Mouse (Mus musculus) lung, postnatal 4 days (tissue): ENCODE data around the gene Micu1.
"Not testable (repeated sequence)": the region's sequence is repeated elsewhere in the genome, so short reads cannot be mapped to it uniquely, and the experiment has no call there.

Experiments used
- DNase-seq, 2 experiments: peaks; one replicate each; pipeline ENCODE4 v3.0.0; 2021

Gene Micu1

DNA sequence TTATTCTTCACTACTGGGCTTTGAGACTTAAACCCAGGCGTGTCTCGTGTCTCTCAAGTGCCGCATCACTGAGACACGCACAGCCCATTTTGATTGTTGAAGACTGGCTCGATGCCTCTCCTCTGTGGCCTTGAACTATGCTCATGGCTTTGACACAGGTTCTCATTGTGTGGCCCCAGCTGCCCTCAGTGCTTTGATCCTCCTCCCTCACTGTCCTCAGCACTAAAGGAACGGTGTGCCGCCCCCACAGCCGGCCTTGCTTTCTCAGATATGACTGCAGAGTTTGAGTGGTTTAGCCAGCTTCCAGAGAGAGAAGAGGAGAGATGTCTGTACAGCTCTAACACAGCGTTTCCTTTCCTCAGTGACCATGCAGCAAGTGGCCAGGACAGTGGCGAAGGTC lies 158.9 kb downstream of the Micu1 start:
- DNase-seq: no peak

DNA sequence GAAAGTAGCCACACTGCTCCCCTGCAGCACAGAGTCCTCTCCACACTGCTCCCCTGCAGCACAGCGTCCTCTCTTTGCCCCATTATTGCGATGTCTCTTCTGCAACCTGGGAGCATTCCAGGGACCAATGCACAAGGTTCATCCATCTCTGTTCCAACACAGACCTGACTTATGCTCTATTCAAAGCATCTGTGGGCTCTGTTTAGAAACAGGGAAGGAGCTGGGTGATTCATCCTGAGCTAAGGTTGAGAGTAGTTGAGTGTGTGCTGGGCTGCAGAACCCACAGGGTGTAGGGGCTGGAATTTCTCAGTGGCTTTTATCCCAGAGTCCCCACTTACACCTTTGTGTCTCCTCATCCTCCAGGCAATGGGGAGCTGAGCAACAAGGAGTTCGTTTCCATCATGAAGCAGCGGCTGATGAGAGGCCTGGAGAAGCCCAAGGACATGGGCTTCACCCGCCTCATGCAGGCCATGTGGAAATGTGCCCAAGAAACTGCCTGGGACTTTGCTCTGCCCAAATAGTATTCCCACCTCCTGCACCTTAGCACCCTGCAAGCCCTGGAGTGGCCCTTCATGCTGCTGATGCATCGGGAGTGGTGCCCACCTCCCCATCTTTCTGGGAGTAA lies 160.7 kb downstream of the Micu1 start:
- no peak for DNase-seq

GRCm38 (mm10) chr10:59863620-59864019 lies 161.3 kb downstream of the Micu1 start:
- DNase-seq: no peak

GRCm38 (mm10) chr10:59864232-59864875 lies 162.1 kb downstream of the Micu1 start:
- DNase-seq: no peak

GRCm38 (mm10) chr10:59864884-59865726 lies 162.8 kb downstream of the Micu1 start:
- DNase-seq: peak; percentile 83 to 91

GRCm38 (mm10) chr10:59868266-59868665 lies 166.0 kb downstream of the Micu1 start:
- no peak for DNase-seq

- no peak for DNase-seq
Observed at GRCm38 (mm10) chr10:59870038-59870437, 167.8 kb downstream of the Micu1 start.

GRCm38 (mm10) chr10:59872651-59873050 lies 170.4 kb downstream of the Micu1 start:
- not testable (repeated sequence) for DNase-seq

DNA sequence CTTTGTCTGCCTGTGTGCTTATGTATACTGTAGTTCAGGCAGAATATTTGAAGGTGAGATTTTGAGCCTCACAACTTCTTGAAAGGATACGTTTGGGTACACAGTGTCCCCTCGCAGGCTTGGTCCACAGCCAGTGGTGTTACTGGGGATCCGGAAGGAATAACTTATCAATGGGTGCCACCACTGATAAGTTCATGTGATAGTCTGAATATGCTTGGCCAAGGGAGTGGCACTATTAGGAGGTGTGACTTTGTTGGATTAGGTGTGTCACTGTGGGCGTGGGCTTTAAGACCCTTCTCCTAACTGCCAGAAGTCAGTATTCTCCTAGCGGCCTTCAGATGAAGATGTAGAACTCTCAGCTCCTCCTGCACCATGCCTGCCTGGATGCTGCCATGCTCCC lies 170.9 kb downstream of the Micu1 start:
- DNase-seq: no peak

DNA sequence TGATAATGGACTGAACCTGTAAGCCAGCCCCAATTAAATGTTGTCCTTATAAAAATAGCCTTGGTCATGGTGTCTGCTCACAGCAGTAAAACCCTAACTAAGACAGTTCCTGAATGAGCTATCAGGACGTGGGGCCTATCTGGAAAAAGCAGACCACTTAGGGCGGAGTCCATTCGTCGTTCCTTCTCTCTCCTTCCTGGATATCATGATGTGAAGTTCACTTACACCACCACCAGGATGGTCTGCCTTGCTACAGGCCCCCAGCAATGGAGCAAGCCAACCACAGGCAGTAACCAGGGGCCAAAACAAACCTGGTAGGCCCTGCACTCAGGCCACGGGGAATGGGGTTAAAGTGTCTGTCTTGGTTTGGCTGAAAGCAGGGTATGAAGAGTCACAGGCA lies 171.3 kb downstream of the Micu1 start:
- no peak for DNase-seq

DNA sequence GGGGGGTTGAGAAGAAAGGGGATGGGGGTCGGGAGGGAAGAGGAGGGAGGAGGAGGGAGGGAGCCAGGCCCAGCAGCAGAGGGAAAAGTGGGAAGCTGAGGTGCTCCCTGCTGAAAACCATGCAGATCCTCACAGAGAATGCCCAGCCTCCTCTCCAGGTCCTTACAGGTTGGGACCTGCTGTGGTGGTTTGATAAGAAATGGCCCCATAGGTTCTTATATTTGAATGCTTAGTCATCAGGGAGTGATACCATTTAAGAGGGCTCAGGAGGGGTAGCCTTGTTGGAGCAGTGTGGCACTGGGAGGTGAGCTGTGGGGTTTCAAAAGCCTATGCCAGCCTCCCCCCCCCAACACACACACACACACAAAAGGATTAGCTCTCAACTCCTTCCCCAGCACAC lies 173.1 kb downstream of the Micu1 start:
- no peak for DNase-seq

DNA sequence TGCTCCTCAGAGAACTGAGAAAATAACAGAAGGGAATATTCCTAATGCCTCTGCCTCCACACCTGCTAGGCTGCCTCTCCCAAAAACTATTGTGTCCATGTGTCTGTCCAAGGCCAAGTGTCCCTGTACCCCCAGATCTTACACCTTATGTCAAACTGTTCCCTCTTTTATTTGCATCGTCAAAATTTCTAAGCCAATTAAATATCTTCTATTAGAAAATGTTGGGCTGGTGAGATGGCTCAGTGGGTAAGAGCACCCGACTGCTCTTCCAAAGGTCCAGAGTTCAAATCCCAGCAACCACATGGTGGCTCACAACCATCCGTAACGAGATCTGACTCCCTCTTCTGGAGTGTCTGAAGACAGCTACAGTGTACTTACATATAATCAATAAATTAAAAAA lies 174.4 kb downstream of the Micu1 start:
- DNase-seq: not testable (repeated sequence)

DNA sequence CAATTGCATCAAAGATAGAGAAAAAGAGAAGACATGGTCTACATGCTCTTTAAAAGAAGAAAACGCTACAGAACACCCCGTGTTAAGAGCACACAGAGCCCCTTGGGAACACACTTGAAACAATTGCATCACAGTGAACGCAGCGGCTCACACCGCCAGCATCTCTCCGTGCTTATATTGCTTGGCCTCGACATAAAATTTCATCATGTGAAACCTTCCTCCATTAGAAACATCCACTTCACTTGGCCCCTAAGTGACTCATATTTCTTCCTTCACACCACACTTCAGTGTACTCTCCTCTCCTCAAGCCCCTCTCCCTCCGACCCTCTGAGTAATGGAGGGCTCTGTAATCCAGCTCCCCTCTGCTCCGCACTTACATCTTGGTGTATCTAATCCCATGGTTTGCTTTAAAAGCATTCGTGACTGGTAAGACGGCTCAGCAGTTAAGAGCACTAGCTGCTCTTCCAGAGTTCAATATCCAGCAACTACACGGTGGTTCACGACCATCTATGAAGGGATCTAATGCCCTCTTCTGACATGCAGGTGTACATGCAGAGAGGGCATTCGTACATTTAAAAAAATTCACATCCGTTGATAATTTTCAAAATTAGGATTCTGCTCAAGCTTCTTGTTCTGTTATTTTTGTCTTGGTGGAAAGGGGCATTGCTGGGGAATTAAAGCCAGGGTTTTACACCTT lies 175.3 kb downstream of the Micu1 start:
- no peak for DNase-seq

- no peak for DNase-seq
Observed at GRCm38 (mm10) chr10:59878823-59879222, 176.5 kb downstream of the Micu1 start.

DNA sequence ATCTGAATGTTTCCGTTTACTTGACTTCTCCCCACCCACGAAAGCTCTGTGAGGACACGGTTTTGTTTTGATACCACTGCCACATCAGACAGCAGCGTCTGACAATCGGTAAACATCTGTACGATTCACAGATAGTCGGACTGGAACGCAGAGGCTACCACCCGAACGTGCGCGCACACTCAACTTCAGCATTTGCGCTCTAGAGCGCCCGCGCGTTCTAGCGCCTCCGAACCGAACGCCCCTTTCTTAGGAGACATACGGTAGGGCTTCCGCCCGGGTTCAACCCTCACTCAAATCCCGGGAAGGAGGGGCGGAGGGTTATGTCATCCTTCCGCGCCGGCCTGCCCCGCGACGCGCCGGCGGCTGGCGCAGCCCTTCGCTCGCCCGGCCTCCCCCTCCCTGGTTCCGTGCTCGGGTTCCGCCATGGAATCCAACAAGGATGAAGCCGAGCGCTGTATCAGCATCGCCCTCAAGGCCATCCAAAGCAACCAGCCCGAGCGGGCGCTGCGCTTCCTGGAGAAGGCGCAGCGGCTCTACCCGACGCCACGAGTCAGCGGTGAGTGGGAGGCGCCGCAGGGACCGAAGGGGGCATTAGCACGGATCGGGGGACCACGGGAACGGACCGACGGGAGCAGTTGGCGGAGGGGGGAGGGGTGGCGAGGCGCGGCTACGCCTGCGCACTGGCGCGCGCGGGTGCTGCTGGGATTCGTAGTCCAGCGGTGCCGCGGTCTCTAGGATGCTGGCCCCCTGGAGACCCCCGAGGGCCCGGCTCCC lies 177.2 kb downstream of the Micu1 start, which contains the start of gene Dnajb12:
Gene Dnajb12, plus strand, starts transcription at position 302 of the 774 bp plus-strand sequence.
- peak; percentile 95 to 97 for DNase-seq

DNA sequence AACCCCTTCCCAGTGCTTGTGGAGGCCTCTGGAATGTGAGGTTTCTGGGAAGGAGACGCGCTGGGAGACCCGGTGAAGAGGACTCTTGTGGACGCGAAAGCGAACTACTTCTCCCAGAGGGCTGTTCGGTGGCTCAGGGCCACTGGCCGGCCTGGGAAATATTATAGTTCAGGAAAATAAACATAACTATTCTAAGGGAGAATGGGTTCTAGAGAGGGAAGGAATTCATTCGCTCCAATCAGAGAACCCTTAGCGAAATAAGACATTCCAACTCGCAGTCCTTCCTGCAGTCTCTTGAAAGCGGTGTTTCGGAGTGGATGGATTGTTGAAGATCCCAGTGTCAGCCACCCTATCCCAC lies 177.7 kb downstream of the Micu1 start:
- no peak for DNase-seq

DNA sequence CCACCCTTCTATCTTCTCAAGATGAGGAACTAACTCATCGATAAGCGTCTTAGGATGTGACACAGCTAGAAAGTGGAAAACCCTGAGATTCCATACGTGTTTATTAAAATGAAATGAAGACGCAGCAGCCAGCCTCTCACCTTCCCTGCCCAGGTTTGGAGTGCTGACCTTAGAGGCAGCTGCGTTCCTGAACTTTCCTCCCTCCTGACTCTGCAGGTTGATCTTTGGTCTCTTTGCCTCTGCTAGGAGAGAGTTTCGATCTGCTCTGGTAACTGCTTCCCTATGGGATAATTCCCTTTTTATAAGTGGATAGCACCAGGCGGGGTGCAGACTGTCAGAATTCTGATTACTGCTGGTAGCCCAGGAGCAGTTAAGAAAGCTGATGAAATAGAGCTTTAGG lies 178.6 kb downstream of the Micu1 start:
- no peak for DNase-seq

GRCm38 (mm10) chr10:59884327-59885173 lies 182.3 kb downstream of the Micu1 start:
- no peak for DNase-seq

DNA sequence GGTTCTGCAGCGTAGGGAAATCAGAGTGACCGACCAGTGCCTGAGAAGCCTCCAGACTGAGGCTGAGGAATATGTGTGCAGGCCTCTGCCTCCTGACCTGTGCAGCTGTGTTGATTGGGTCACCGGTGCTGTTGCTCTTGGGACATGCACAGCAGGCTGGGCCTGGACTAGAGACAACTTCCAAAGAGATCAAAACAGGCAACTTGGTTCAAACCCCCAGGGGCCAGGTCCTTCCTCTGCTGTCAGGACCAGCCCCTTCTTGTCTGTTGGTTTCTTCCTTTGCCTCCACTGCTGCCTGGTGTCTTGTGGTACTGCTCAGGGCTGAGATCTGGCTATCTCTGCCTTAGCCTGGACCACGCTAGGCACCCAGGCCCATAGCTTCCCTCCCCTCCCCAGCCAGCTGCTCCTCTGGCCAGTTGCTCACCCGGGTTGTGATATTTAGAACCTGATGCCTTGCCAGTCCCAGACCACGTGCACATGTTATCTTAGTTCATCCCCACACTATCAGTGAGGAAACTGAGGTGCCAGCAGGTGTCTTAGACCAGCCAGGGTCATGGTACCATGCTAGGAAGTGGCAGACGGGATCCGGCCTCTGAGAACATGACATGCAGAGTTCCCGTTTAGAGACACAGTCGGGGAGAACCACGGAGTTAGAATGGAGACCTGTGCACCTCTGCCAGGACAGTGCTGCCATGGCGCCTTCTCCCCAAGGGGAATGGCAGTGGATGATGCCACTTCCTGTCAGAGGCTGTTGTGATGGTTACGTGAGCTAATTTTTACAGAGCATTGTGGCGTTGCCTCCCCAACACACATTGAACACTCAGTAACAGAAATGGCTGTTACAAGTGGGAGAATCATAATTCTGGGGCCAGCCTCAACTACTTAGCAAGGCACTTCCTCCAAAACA lies 183.2 kb downstream of the Micu1 start:
- DNase-seq: no peak

DNA sequence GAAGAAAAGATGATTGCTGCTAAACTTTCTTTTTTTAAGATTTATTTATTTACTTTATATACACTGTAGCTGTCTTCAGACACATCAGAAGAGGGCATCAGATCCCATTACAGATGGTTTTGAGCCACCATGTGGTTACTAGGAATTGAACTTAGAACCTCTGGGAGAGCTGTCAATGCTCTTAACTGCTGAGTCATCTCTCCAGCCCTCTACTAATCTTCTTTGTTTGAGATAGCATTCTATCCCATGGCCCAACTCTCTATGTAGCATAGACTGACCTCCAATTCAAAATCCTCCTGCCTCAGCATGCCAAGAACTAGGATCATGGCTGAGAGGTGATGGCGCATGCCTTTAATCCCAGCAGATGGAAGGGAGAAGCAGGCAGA lies 183.8 kb downstream of the Micu1 start:
- DNase-seq: no peak
